Mouse (Mus musculus): ENCODE data around the gene Kansl3. TPM values are rescaled to one million over a fixed set of nuclear protein-coding genes. Genes with fewer than 3 reads are reported as not detected.

The Kansl3 gene
- polyA plus RNA-seq, 1 experiment from 2014 or later = 12.6 TPM

DNA sequence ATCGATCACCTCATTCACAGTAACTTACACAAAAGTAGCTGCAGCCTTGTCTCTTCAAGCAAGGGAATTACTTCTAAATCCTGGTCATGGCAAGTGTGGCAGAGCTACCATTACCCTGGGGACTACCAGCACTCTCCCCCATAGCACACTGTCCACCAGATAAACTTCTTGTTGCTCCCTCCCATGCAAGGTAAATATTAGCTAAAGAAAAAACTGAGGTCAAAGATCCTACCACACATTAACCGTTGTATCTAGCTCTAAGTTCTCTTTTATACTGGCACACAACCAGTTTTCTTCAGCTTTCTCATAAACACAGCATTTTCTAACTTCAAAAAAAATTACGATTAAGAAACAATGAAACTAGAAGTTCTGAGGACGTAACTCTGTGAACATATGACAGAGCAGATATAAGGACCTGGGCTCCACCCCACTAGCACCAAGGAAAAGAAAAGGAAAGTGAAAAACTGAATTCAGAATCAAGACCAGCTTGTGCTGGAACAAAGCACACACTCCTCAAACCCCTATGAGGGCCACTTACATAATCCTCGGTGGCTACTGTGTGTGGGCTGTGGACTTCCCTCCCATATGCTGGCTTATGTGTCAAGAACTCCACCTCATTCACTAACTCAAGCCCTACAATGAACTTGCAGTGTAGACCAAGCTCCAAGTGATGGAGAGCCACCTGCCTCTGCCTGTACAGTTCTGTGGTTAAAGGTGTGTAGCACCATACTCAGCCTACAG, 11.9 kb downstream of the Kansl3 start:
- H3K4me1 ChIP-seq (replicated peaks) = peaks cover 9% of the 10 kb centered on the region
- 72% methylated on average over 5 of the region's 5 CpGs for WGBS (ENCODE audit: insufficient replicate concordance)
- no peak overlapping the region for H3K4me3 ChIP-seq (replicated peaks)
- H3K4me2 ChIP-seq = peak overlapping the region; percentile 3; the same call in 1 of the 2 replicates
- ATAC-seq (ENCODE audit: insufficient read depth) = peak; percentile 72
- H3K9ac ChIP-seq = no peak overlapping the region
- H3K36me3 ChIP-seq (replicated peaks) = peaks cover 84% of the 10 kb centered on the region
- H3K27ac ChIP-seq (replicated peaks) = peak overlapping the region; percentile 68
- H3K27me3 ChIP-seq = no peaks in the 10 kb centered on the region
- H3K9me3 ChIP-seq (replicated peaks) = no peaks in the 10 kb centered on the region

DNA sequence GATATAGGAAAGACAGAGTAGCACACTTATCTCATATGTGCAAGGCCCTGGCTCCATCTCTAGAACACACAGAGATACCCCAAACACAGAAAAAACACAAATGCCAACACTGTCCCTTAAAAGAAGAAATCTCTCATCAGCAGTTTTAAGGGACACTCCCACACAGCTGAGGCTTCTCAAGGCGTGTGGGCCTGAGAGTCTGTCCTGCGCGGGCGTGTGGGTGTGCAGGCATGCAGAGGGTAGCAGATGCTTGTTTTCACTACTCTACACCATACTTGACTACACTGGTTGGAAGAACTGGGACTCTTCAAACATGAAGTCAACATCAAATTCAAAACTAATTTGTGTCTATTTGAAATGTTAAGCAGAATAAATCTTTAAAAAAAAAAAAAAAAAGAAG, 16.6 kb downstream of the Kansl3 start:
- Histone ChIP-seq H3K27ac (replicated peaks) (no peak overlapping the region), H3K4me3 (replicated peaks) (no peak overlapping the region), H3K9me3 (replicated peaks) (no peaks in the 10 kb centered on the region), H3K27me3 (no peaks in the 10 kb centered on the region), H3K9ac (no peak overlapping the region), H3K36me3 (replicated peaks) (peaks cover 95% of the 10 kb centered on the region), H3K4me1 (replicated peaks) (peaks cover 7% of the 10 kb centered on the region; the same call in 1 of the 2 replicates), H3K4me2 (no peak overlapping the region)
- no peak for ATAC-seq (ENCODE audit: insufficient read depth)
- WGBS (ENCODE audit: insufficient replicate concordance) = 76% methylated on average over 4 of the region's 4 CpGs

DNA sequence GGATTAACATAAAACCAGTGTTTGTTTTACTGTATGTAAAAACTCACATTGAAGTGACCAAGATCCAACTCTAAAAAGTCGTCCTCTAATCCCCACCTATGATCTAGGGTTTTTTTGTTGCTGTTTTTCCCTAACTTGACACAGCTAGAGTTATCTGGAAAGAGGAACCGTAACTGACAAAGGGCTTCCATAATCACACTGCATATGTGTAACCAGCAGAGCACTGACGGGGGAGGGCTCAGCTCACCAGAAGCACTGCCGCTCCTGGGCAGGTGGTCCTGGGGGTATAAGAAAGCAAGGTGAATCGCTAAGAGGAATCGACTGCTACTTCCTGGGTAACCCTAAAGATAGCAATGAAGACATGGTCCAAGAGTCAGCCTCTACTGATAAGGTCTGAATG, 26.4 kb downstream of the Kansl3 start:
- Histone ChIP-seq H3K27ac (replicated peaks) (no peak overlapping the region), H3K4me2 (no peak overlapping the region), H3K4me3 (replicated peaks) (no peak overlapping the region), H3K27me3 (no peaks in the 10 kb centered on the region), H3K9me3 (replicated peaks) (no peaks in the 10 kb centered on the region), H3K9ac (no peak overlapping the region), H3K36me3 (replicated peaks) (peaks cover 99% of the 10 kb centered on the region), H3K4me1 (replicated peaks) (no peaks in the 10 kb centered on the region)
- 81% methylated on average over 6 of the region's 6 CpGs for WGBS (ENCODE audit: insufficient replicate concordance)
- ATAC-seq (ENCODE audit: insufficient read depth) = no peak

DNA sequence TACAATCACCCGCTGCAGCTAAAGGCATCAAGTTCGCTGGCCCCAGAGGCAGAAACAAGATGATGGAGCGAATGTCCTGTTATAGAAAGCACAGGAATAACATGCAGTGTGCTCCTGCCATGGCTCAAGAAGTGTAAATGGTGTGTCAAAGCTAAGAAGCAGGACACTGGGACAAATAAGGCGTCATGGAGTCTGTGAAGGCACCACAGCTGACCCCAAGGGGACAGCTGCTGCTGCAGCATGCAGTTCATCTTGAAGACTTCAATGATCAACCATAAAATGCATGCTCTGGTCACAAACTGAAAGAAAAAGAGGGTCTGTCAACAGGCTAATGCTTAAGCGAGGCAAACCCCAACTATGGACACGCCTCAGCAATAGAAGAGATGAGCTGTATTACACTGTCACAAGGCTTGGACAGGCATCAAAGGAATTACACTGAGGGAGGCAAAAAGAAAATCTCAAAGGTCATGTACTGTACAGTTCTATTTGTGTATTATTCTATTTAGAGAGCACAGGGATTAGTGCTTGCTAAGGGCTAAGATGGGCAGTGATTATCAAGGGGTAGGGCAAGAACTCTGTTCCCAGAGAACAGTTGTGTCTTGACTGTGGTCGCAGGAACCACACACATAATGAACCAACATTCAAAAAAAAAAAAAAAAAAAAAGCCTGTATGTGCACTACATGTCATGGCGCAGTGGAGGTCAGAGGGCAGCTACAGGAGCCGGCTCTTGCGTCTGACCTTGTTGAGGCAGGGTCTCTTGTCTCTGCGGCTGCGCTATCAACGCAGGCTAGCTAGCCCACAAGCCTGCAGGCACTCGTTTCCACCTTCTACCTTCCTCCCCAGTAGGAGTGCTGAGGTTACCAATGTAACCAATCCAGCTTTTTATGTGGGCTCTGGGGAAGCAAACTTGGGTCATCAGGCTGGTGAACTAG, 35.8 kb downstream of the Kansl3 start:
- no peak overlapping the region for H3K27ac ChIP-seq (replicated peaks)
- H3K4me3 ChIP-seq (replicated peaks) = no peak overlapping the region
- no peaks in the 10 kb centered on the region for H3K9me3 ChIP-seq (replicated peaks)
- ATAC-seq (ENCODE audit: insufficient read depth) = peak; percentile 25; the same call in 1 of the 2 replicates
- H3K27me3 ChIP-seq = no peaks in the 10 kb centered on the region
- no peak overlapping the region for H3K9ac ChIP-seq
- H3K4me1 ChIP-seq (replicated peaks) = 0 out of 2 replicates have a peak, but pooled peaks cover 5% of the 10 kb centered on the region
- H3K36me3 ChIP-seq (replicated peaks) = peaks cover 39% of the 10 kb centered on the region
- WGBS (ENCODE audit: insufficient replicate concordance) = 77% methylated on average over 14 of the region's 14 CpGs
- no peak overlapping the region for H3K4me2 ChIP-seq

DNA sequence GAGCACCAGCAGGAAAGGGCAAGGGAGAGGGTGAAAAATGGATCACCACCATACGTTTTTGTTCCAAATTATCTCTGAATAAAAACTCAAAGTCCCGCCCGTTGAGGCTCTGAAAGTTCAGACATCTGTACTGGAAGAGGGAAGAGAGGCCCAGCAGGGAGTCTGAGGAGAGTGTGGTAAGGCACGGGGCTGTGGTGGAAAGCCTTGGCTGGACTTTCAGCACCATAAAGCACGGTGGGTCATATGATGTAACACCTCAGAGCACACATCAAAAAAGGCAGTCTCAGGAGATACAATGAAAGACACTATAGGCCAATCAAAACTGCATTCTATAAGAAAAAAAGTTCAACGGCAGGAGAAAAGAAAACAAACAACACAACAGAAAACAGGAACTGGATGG, 37.2 kb downstream of the Kansl3 start:
- ATAC-seq (ENCODE audit: insufficient read depth) = no peak
- Histone ChIP-seq H3K9ac (no peak overlapping the region), H3K4me1 (replicated peaks) (0 out of 2 replicates have a peak, but pooled peaks cover 5% of the 10 kb centered on the region), H3K4me3 (replicated peaks) (no peak overlapping the region), H3K27ac (replicated peaks) (no peak overlapping the region), H3K27me3 (no peaks in the 10 kb centered on the region), H3K9me3 (replicated peaks) (no peaks in the 10 kb centered on the region), H3K36me3 (replicated peaks) (peaks cover 25% of the 10 kb centered on the region), H3K4me2 (no peak overlapping the region)
- 54% methylated on average over 6 of the region's 6 CpGs for WGBS (ENCODE audit: insufficient replicate concordance)

DNA sequence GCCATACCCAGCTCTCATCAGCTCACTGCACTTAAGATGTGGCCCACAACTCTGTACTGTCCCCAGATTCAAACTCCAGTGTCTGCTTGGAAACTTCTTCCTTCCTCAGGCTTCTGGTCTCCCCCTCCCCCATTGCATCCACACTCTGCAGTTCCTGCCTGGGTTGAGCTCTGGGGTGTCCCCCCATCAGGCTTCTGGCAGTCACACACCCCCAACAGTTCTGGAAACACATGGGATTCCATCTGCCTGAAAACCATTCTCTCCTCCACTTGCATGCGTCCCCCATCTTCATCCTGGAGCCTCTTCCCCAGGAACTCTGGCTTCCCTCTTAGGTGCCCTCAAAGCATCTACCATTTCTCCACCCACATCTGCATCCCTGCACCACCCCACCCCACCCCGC, 42.2 kb downstream of the Kansl3 start:
- H3K27ac ChIP-seq (replicated peaks) = no peak overlapping the region
- no peaks in the 10 kb centered on the region for H3K27me3 ChIP-seq
- H3K9me3 ChIP-seq (replicated peaks) = no peaks in the 10 kb centered on the region
- no peak overlapping the region for H3K4me2 ChIP-seq
- 0 out of 2 replicates have a peak, but pooled peaks cover 5% of the 10 kb centered on the region for H3K36me3 ChIP-seq (replicated peaks)
- no peak overlapping the region for H3K9ac ChIP-seq
- no peak for ATAC-seq (ENCODE audit: insufficient read depth)
- H3K4me3 ChIP-seq (replicated peaks) = no peak overlapping the region
- no peaks in the 10 kb centered on the region for H3K4me1 ChIP-seq (replicated peaks)
- WGBS (ENCODE audit: insufficient replicate concordance) = 69% methylated on average over 2 of the region's 2 CpGs

DNA sequence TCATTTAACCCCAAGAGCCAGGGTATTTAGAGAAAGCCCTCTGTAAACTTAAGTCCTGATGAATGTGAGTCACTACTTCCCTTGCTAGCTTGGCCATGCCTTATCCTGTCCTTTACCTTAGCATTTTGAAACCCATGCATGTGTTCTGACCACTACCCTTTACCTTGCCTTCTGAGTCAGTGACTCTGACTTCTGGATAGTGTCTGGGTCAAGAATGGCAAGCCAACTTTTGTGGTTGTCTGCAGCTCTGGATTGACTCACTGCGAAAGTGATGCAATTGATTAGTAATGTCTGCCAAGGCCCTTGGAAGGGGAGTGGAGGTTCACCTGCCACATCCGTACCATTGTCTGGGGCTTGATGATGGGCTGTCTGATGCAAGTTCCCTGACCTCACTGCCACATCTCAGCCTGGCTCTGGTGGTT, 43.1 kb downstream of the Kansl3 start:
- no peak for ATAC-seq (ENCODE audit: insufficient read depth)
- Histone ChIP-seq H3K27me3 (no peaks in the 10 kb centered on the region), H3K36me3 (replicated peaks) (0 out of 2 replicates have a peak, but pooled peaks cover 5% of the 10 kb centered on the region), H3K9ac (no peak overlapping the region), H3K4me1 (replicated peaks) (no peaks in the 10 kb centered on the region), H3K27ac (replicated peaks) (no peak overlapping the region), H3K4me3 (replicated peaks) (no peak overlapping the region), H3K4me2 (no peak overlapping the region), H3K9me3 (replicated peaks) (no peaks in the 10 kb centered on the region)
- WGBS (ENCODE audit: insufficient replicate concordance) = 68% methylated on average over 2 of the region's 2 CpGs

DNA sequence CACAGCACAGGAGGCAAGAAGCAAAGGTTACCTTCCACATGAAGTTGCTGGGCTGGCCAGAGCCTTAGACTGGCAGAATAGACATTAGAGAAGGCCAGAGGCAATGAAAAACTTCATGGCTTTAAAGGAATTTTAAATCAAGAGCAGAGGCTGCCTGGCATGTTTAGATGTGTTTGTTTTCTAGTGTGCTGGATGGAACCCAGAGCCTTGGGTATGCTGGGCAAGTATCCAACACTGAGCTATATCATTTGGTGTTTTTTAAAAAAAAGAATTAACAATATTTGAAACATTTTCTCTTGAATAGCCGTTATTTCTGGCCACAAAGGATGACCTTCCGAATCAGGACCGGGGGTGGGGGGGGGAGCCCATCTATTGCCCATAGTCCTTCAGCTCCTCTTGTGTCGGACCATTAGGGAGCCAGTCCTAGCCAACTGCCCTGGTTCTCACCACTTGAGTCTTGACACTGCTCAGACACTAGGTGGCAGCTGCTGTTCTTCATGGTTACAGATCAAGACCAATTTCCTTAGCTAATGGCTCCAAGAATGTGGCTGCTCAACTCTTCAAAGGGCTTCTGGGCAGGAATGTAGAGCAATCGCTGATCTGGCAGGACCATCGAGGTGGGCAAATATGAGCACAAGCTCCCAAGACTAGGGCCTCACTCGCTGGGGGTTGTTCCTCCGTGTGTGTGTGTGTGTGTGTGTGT, 45.1 kb downstream of the Kansl3 start:
- WGBS (ENCODE audit: insufficient replicate concordance) = 32% methylated on average over 8 of the region's 8 CpGs
- Histone ChIP-seq H3K9ac (no peak overlapping the region), H3K4me1 (replicated peaks) (no peaks in the 10 kb centered on the region), H3K9me3 (replicated peaks) (no peaks in the 10 kb centered on the region), H3K4me2 (no peak overlapping the region), H3K27me3 (no peaks in the 10 kb centered on the region), H3K36me3 (replicated peaks) (no peaks in the 10 kb centered on the region), H3K4me3 (replicated peaks) (no peak overlapping the region), H3K27ac (replicated peaks) (no peak overlapping the region)
- ATAC-seq (ENCODE audit: insufficient read depth) = no peak

DNA sequence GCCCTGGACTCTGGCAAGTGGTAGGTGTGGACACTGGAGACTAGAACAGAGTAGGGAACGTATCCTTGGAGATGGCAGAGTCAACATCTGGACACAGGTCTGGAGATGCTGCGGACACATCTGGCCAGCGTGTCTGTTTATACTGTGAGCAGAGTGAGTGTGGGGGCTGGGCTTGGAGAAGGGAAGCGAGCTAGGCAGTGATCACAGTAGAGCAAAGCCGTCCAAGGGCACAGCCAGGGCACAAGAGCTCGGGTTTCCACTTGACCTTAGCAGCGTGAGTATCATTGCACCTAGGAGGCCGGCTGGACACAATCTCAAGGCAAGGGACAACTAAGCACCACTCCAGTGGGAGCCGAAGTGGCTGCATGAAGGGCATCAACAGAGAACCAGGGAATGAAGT, 45.9 kb downstream of the Kansl3 start:
- Histone ChIP-seq H3K9ac (no peak overlapping the region), H3K36me3 (replicated peaks) (no peaks in the 10 kb centered on the region), H3K27ac (replicated peaks) (no peak overlapping the region), H3K9me3 (replicated peaks) (no peaks in the 10 kb centered on the region), H3K27me3 (no peaks in the 10 kb centered on the region), H3K4me1 (replicated peaks) (no peaks in the 10 kb centered on the region), H3K4me3 (replicated peaks) (no peak overlapping the region), H3K4me2 (no peak overlapping the region)
- WGBS (ENCODE audit: insufficient replicate concordance) = 61% methylated on average over 9 of the region's 9 CpGs
- ATAC-seq (ENCODE audit: insufficient read depth) = no peak

DNA sequence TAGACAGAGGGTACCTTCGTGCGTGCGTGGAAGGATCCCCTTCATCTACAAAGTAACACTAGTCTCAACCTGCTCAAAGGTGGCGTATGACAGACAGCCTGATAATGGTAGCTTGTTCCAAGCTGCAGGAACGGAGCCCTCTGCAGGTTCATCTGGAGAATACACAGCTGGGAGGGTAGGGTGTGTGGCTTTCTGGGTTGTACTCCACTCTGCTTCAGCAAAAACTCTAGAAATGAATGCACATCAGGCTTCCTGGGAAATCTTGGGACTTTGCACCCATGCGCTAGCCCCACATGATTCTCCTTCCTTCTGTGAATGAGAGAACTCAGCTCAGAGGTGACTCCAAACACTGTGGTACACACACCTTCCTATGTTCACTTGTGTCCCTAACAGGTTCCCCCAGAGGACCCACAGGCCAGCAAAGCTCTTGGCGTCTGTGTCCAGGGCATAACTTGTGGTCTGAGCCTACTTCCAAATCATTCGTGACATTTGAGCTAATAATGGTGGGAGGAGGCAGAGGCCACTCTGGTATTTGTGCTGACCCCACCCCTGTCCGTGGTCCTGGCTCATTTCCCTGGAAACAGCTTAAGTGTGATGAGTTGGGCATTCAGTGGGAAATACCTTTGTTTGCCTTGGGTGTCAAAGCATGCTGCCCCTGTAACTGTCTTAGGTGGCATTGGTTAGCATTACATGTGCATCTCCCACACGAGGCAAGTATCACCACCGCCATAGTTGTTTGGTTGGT, 47.0 kb downstream of the Kansl3 start:
- no peaks in the 10 kb centered on the region for H3K27me3 ChIP-seq
- H3K36me3 ChIP-seq (replicated peaks) = no peaks in the 10 kb centered on the region
- no peak overlapping the region for H3K4me3 ChIP-seq (replicated peaks)
- WGBS (ENCODE audit: insufficient replicate concordance) = 61% methylated on average over 11 of the region's 11 CpGs
- H3K9me3 ChIP-seq (replicated peaks) = no peaks in the 10 kb centered on the region
- H3K9ac ChIP-seq = no peak overlapping the region
- H3K4me1 ChIP-seq (replicated peaks) = no peaks in the 10 kb centered on the region
- H3K27ac ChIP-seq (replicated peaks) = no peak overlapping the region
- no peak overlapping the region for H3K4me2 ChIP-seq
- no peak for ATAC-seq (ENCODE audit: insufficient read depth)

Data from liver, embryonic 15.5 days (tissue).